Mouse (Mus musculus): ENCODE data around the gene Plekha5. TPM values are rescaled to one million over a fixed set of nuclear protein-coding genes. Genes with fewer than 3 reads are reported as not detected.

Plekha5 gene
- total and polyA plus RNA-seq, 2 experiments from 2014 or later, result 24.2 to 28.8 TPM

DNA sequence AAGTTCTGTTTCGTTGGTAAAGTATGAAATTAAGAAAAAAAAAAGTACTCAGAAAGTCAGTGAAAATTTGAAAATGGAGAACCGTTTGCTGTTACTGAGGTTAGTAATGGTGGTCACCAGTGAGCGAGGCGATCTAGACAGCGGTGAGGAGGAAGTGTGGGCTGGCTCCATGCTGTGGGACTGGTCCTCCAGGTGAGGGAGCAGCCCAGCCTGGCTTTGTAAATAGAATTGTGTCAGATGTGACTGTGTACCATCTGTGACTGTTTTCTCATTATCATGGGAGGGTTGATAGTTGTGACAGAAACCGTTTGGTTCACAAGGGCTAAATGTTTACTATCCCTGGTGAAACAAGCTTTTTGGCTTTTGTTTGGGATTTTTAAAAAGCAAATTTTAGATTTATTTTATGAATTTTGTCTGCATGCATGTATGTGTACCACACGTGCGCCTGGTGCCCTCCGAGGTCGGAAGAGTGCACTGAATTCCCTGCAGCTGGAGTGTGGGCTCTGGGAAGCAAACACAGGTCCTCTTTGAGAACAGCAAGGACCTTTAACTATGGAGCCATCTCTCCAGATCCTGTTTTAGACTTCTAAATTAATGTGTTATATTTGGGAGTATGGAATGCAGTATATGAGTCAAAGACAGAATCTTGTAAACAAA lies 56.7 kb downstream of the Plekha5 start:
- DNase-seq (ENCODE audit: low spot score) (no peak), ATAC-seq (ENCODE audit: low FRiP score) (no peak)
- Histone ChIP-seq H3K9ac (replicated peaks; ENCODE audit: low read length, poor library complexity, severe bottlenecking) (no peak overlapping the region), H3K4me1 (ENCODE audit: insufficient read depth, low read length) (peaks cover 10% of the 10 kb centered on the region; the same call in 1 of the 2 replicates), H3K4me2 (ENCODE audit: low read depth, low read length, poor library complexity, severe bottlenecking) (no peak overlapping the region), H3K9me3 (ENCODE audit: low read length) (no peaks in the 10 kb centered on the region), H3K27me3 (ENCODE audit: insufficient read depth, low read length) (no peaks in the 10 kb centered on the region), H3K36me3 (ENCODE audit: insufficient read depth, low read length) (no peaks in the 10 kb centered on the region), H3K4me3 (ENCODE audit: low read depth, low read length) (no peak overlapping the region), H3K27ac (ENCODE audit: low read depth, low read length) (no peak overlapping the region)
- no peak for TF ChIP-seq CTCF (IDR thresholded peaks at IDR 0.05)
- 89% methylated on average over 10 of the region's 10 CpGs for WGBS

DNA sequence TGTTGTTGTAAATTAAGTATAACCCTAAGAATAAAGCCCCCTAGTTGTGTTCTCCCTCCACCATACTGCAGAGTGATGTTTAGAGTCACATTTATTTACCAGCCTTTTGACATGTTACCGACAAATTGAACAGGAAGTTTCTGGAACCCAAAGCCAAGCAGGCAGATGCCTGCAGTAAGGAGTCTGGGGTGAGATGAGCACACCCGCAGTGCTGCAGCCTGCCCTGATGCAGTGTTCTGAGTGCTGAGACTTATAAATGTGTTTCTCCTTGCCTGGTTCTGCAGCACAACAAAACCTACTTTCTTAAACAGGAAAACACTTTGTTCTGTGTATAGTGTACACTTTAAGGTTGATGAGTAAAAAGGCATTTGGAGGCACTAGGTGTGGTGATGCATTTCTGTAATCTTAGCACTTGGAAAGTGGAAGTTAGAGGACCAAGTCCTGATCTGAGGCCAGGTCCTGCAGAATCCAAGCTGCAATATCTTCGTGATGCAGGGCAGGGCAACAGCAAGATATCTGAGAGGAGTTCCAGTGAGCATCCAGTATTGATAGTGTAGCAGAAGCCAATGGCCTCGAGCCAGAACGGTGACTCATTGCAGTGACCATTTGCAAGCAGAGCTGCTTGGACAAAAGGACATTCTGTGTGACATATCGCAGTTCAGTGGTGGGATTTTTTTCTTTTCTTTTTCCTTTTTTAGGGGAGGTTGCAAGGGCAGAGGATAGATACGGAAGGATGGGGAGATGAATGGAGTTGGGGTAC lies 58.0 kb downstream of the Plekha5 start:
- Histone ChIP-seq H3K36me3 (ENCODE audit: insufficient read depth, low read length) (no peaks in the 10 kb centered on the region), H3K9me3 (ENCODE audit: low read length) (no peaks in the 10 kb centered on the region), H3K4me1 (ENCODE audit: insufficient read depth, low read length) (peaks cover 10% of the 10 kb centered on the region; the same call in 1 of the 2 replicates), H3K27ac (ENCODE audit: low read depth, low read length) (no peak overlapping the region), H3K9ac (replicated peaks; ENCODE audit: low read length, poor library complexity, severe bottlenecking) (no peak overlapping the region), H3K4me2 (ENCODE audit: low read depth, low read length, poor library complexity, severe bottlenecking) (no peak overlapping the region), H3K27me3 (ENCODE audit: insufficient read depth, low read length) (no peaks in the 10 kb centered on the region), H3K4me3 (ENCODE audit: low read depth, low read length) (no peak overlapping the region)
- DNase-seq (ENCODE audit: low spot score) (peak; percentile 77), ATAC-seq (ENCODE audit: low FRiP score) (no peak)
- 52% methylated on average over 7 of the region's 7 CpGs for WGBS
- TF ChIP-seq CTCF (IDR thresholded peaks at IDR 0.05), result no peak

DNA sequence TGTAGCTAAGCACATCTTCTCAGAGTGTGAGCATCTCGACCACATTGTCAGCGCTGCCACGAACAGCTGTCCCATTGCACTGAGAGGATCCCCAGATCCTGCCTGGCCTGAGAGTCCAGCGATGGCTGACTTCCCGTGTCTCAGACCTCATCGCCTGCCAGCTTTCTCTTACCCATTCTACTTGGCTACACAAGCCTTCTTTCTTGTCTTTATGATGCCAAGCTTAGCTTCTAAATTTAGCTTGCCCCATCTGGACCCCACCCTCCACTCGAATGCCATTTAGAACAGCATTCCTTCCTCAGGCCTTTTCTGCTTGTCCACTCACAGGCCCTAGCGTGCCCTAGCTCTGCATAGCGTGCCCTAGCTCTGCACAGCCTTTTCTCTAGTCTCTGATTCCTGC lies 60.3 kb downstream of the Plekha5 start:
- Histone ChIP-seq H3K36me3 (ENCODE audit: insufficient read depth, low read length) (no peaks in the 10 kb centered on the region), H3K4me2 (ENCODE audit: low read depth, low read length, poor library complexity, severe bottlenecking) (no peak overlapping the region), H3K4me3 (ENCODE audit: low read depth, low read length) (no peak overlapping the region), H3K9ac (replicated peaks; ENCODE audit: low read length, poor library complexity, severe bottlenecking) (no peak overlapping the region), H3K9me3 (ENCODE audit: low read length) (no peaks in the 10 kb centered on the region), H3K4me1 (ENCODE audit: insufficient read depth, low read length) (peaks cover 7% of the 10 kb centered on the region; the same call in 1 of the 2 replicates), H3K27me3 (ENCODE audit: insufficient read depth, low read length) (no peaks in the 10 kb centered on the region), H3K27ac (ENCODE audit: low read depth, low read length) (no peak overlapping the region)
- DNase-seq (ENCODE audit: low spot score) (peak; percentile 72), ATAC-seq (ENCODE audit: low FRiP score) (peak; percentile 45; the same call in 1 of the 2 replicates)
- no peak for TF ChIP-seq CTCF (IDR thresholded peaks at IDR 0.05)
- WGBS, result 72% methylated on average over 9 of the region's 9 CpGs

DNA sequence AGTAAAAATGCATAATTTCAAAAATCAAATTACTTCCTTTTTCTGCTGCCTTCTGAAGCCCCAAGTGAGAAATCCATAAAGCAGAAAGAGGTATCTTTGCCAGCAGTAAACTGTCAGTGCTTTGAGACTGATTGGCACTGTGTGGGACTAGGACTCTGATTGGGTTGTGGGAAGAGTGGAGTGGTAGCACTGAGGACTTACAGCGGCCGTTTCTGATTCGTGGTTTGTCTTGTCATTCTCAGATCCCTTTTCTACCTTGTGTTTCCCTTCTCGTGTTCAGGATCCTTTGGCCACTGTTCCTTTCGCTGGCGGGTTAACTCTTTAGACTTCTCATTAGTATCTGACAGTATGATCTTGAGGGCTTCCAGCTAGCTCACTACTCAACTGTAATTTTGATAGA lies 61.8 kb downstream of the Plekha5 start:
- H3K36me3 ChIP-seq (ENCODE audit: insufficient read depth, low read length), result no peaks in the 10 kb centered on the region
- peaks cover 7% of the 10 kb centered on the region; the same call in 1 of the 2 replicates for H3K4me1 ChIP-seq (ENCODE audit: insufficient read depth, low read length)
- TF ChIP-seq CTCF (IDR thresholded peaks at IDR 0.05), result no peak
- H3K4me3 ChIP-seq (ENCODE audit: low read depth, low read length), result no peak overlapping the region
- no peak overlapping the region for H3K4me2 ChIP-seq (ENCODE audit: low read depth, low read length, poor library complexity, severe bottlenecking)
- H3K27me3 ChIP-seq (ENCODE audit: insufficient read depth, low read length), result no peaks in the 10 kb centered on the region
- no peak overlapping the region for H3K9ac ChIP-seq (replicated peaks; ENCODE audit: low read length, poor library complexity, severe bottlenecking)
- WGBS, result 89% methylated on average over 6 of the region's 6 CpGs
- DNase-seq (ENCODE audit: low spot score) (no peak), ATAC-seq (ENCODE audit: low FRiP score) (no peak)
- H3K27ac ChIP-seq (ENCODE audit: low read depth, low read length), result no peak overlapping the region
- H3K9me3 ChIP-seq (ENCODE audit: low read length), result no peaks in the 10 kb centered on the region

DNA sequence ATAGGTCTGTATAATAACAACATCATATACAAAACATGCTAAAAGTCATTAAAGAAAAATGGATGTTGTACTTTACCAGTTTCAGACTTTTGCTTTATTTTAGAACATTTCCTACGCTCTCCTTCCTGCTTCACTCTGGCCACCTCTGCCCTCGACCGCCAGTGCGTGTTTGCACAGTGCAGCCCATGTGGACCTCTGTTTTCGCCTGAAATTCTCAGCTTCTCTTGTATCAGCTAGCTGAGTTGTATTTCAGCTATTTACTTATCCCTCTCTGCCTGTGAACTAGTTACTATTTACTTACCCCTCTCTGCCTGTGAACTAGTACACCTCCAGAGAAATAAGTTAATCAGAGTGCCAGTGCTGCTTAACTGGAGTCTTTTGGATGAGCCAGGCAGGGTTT lies 62.8 kb downstream of the Plekha5 start:
- Histone ChIP-seq H3K27me3 (ENCODE audit: insufficient read depth, low read length) (no peaks in the 10 kb centered on the region), H3K9me3 (ENCODE audit: low read length) (no peaks in the 10 kb centered on the region), H3K4me1 (ENCODE audit: insufficient read depth, low read length) (peaks cover 7% of the 10 kb centered on the region; the same call in 1 of the 2 replicates), H3K9ac (replicated peaks; ENCODE audit: low read length, poor library complexity, severe bottlenecking) (no peak overlapping the region), H3K4me2 (ENCODE audit: low read depth, low read length, poor library complexity, severe bottlenecking) (no peak overlapping the region), H3K27ac (ENCODE audit: low read depth, low read length) (no peak overlapping the region), H3K4me3 (ENCODE audit: low read depth, low read length) (no peak overlapping the region), H3K36me3 (ENCODE audit: insufficient read depth, low read length) (no peaks in the 10 kb centered on the region)
- DNase-seq (ENCODE audit: low spot score) (no peak), ATAC-seq (ENCODE audit: low FRiP score) (no peak)
- WGBS, result 87% methylated on average over 5 of the region's 5 CpGs
- no peak for TF ChIP-seq CTCF (IDR thresholded peaks at IDR 0.05)

DNA sequence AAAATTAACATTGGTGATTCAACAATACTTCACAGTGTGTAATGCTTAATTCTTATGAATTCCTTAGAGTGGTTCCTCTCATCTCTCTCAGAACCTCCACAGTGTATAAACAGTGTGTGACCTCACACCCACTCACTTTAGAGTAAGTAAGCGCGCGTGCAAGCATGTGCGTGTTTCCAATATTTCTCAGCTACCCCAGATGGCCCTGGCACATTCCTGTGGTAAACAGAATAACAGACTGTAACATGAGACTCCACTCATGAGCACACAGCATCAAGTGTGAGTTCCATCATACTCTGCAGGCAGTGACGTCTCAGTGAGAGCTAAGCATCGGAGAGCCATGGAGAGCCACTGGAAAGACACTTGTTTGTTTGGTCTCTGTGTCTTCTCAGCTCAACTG lies 63.6 kb downstream of the Plekha5 start:
- ATAC-seq (ENCODE audit: low FRiP score), result no peak
- no peaks in the 10 kb centered on the region for H3K9me3 ChIP-seq (ENCODE audit: low read length)
- no peak overlapping the region for H3K4me3 ChIP-seq (ENCODE audit: low read depth, low read length)
- H3K27ac ChIP-seq (ENCODE audit: low read depth, low read length), result no peak overlapping the region
- H3K36me3 ChIP-seq (ENCODE audit: insufficient read depth, low read length), result no peaks in the 10 kb centered on the region
- no peaks in the 10 kb centered on the region for H3K27me3 ChIP-seq (ENCODE audit: insufficient read depth, low read length)
- TF ChIP-seq CTCF (IDR thresholded peaks at IDR 0.05), result no peak
- DNase-seq (ENCODE audit: low spot score), result no peak
- WGBS, result 94% methylated on average over 6 of the region's 6 CpGs
- no peak overlapping the region for H3K9ac ChIP-seq (replicated peaks; ENCODE audit: low read length, poor library complexity, severe bottlenecking)
- no peak overlapping the region for H3K4me2 ChIP-seq (ENCODE audit: low read depth, low read length, poor library complexity, severe bottlenecking)
- H3K4me1 ChIP-seq (ENCODE audit: insufficient read depth, low read length), result peaks cover 7% of the 10 kb centered on the region; the same call in 1 of the 2 replicates
